Mouse (Mus musculus) kidney, adult 2 months (tissue): ENCODE data around the gene Gm8229.
"Not testable (repeated sequence)": the region's sequence is repeated elsewhere in the genome, so short reads cannot be mapped to it uniquely, and the experiment has no call there.

Source experiments
- CTCF ChIP-seq: fragments of 200-500 bp; conservative IDR thresholded peaks from 2 replicates; pipeline ENCODE4 v1.5.1; 2011; ENCODE audit warnings: low read depth, mild to moderate bottlenecking, control low read depth, low read length, moderate library complexity, mixed read lengths; ENCODE audit not compliant: insufficient read depth, insufficient read length
- POLR2A ChIP-seq: fragments of 200-500 bp; IDR thresholded peaks from one replicate; pipeline ENCODE4 v1.6.1; 2011; ENCODE audit warnings: low read depth, low read length, control low read depth

- TF ChIP-seq CTCF, POLR2A: not testable (repeated sequence)
Observed at GRCm38 (mm10) chr14:44362301-44362700, 2.9 kb upstream of the Gm8229 start.
